Mouse (Mus musculus) mature B cell (primary cell): ENCODE results near the gene Ncaph2.

Source experiments
- in situ Hi-C: fragments of 300-500 bp; cut with MboI; formaldehyde crosslinking; loops from 2 replicates; pipeline ENCODE4 v1.14.3; 2019

The Ncaph2 gene

GRCm38 (mm10) chr15:89343325-89343724, 12.2 kb upstream of the Ncaph2 start:
- in situ Hi-C loops = no loop called here

GRCm38 (mm10) chr15:89350447-89350846, 5.1 kb upstream of the Ncaph2 start:
- in situ Hi-C loops = no loop called here

DNA sequence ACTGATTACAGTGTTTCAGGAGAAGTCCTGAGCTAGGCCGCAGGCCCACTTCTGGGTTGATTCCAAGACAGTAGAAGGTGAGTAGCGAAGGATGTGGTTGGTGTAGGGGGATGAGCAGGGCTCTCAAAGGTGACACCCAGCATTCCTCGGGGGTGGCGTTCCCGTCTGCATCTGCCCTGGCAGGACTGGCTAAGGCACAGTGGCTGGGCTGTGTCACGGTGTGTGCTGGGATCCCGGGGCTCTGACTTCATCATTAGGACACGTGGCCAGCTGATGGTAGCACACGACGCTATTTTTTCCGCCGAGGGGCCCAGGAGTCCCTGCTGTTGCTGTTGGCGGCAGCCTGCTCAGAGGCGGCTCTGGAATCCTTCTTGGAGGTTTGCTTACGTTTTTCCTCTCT, 4.2 kb upstream of the Ncaph2 start:
- in situ Hi-C loops = no loop called here

DNA sequence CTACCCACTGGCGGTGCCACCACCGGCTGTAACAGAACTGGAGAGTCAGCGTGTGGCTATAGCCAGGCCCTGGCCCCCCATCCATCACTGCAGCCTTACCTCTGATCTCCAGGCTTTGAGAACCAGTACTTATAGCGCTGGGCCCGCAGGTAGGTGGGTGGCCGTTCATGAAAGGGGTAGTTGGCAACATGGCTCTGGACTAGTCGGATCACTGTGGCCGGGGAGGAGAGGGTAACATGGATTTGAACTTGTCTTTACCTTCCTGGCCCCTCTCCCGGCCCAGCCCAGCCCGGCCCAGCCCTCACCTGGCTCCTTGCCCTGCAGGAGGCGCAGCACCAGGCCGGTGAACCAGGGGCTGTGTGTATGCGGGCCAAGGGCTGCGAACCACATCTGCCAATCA, 3.5 kb upstream of the Ncaph2 start:
- in situ Hi-C loops = no loop called here

DNA sequence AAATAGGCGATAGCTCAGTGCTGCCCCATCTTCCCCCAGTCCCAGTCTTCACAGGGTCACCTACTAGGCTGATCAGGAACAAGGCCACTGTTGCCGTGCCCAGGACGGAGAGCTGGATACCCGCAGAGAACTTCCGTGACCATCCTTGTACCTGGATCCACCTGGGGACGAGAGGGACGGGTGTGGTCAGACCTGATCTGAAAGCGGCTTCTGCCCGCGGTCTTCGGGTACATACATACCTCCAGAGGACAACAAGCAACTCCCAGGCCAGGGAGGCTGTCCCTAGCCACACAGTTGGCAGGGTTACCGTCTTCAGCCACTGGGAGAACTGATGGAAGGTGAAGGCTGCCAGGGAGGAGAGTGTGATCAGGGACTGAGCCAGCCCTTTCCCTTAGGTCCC, 2.7 kb upstream of the Ncaph2 start:
- in situ Hi-C loops = no loop called here

DNA sequence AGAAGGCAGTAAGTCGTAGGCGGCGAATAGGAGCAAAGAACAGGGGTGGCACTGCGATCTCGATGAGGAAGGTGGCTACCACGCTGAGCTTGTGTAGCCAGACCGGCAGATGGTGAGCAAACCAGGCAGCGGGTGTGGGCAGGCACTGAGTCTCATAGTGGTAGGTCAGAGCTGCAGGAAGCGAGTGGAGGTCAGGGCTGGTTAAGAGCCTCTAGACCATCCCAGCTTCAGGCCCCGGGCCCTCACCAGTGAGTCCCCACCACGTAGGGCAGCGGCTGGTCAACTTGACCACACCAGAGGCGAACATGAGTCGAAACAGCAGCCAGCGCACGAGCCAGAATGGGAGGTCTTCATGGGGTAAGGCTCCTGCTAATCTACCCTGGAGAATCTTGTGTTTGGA, 1.7 kb upstream of the Ncaph2 start:
- in situ Hi-C loops = no loop called here

DNA sequence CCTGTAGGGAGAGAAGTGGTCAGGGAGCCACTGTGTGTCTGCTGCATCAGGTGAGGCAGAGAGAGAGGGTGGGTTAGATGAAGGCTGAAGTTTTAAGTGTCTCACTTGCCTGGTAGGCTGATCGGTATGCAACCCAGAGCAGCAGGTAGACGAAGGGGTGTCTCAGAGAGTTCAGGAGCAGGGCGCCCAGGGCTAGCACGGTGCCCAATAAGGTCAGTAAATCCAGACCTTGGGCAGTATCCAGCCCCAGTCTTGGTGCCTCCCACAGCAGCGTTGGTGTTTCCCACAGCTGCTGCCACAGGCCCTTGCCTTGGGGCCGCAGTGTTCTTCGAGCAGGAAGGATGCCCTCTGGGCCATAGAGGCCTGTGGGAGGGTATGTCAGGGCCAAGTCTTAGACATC, 1.1 kb upstream of the Ncaph2 start:
- in situ Hi-C loops = no loop called here

GRCm38 (mm10) chr15:89356372-89356771, 853 bp downstream of the Ncaph2 start:
- in situ Hi-C loops = no loop called here

DNA sequence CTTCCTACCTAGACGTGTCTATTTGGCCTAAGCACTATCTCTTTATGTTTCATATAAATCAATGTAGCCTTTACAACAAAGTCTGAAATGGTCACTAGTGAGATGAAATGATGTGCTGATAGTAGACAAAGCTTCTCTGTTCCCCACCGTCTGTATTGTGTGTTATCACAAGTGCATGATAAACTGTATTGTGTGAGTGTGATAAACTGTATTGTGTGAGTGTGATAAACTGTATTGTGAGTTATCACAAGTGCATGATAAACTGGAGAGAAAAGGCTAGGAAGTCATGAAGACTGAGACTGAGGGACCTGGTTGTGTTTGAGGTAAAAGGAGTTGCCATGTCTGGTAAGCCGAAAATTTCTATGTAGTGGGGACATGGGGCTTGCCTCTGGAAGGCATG, 3.3 kb downstream of the Ncaph2 start:
- in situ Hi-C loops = no loop called here

DNA sequence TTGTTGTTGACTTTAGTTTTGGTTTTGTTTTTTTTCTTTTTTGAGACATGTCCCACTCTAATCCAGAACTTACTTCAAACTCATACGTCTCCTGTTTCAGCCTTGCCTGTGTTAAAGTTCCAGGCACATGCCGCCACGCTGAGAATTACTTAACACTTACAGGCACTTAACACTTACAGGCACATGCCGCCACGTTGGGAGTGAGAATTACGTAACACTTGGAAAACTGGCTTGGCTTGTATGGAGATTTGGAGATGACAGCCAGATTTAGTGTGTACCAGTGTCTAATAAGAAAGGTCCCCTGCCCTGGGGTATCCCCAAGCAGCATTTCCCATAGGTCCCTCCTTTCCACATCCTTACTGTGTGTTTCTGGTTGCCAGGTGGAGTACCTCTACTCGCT, 7.5 kb downstream of the Ncaph2 start:
- in situ Hi-C loops = no loop called here

DNA sequence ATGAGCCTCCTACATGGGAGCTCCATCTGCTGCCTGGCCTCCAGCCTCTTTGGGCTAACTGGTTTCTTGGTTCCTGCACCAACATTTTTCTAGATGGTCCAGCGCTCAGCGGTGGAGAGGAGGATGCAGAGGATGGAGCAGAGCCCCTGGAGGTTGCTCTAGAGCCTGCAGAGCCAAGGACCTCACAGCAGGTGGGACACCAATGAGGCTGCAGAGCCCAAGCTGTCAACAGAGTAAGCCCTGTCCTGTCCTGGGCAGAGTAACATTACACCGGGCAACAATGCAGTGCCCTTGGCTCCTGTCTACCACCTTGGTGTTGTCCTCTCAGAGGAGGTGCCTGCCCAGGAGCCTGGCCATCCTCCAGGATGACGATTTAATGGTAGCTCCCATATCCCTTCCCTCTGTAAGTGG, 9.6 kb downstream of the Ncaph2 start:
- in situ Hi-C loops = no loop called here

DNA sequence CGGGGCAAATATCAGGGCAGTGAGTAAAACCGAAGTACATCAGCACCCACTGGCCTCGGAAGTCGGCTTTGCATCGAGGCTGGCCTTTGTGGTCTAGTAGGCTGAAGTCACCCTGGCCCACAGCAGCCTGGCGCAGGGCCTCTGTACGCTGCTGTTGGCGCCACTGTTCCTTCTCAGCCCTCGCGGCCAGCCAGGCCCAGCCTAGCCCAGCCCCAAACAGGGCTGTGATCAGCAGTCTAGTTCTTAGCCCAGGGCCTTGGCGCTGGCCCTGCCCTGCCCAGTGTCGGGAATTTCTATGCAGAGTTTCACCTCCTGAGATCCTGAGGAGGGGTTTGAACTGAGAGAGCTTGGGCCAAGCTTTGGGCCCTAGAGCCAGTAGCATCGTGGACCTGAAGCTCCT, 16.5 kb downstream of the Ncaph2 start:
- in situ Hi-C loops = no loop called here

DNA sequence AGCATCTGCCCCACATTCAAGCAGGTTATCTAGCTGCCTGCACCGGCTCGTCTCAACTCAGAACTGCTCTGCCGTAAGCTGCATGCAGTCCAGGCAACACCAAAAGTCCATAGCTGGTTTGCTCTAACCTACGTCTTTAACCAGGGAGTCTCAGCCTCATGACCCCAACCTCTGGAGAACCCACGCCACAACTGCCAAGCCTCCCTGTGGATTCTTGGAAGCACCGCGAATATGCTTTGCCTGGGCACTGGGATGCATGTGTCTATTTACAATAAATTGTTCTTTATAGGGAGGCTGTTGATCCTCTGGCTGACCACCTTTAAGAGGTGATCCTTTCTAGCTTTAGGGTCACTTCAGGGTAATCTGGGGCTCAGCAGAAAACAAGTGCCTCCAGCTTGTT, 17.0 kb downstream of the Ncaph2 start:
- in situ Hi-C loops = no loop called here

- in situ Hi-C loops = no loop called here
Observed at GRCm38 (mm10) chr15:89373027-89373761, 17.7 kb downstream of the Ncaph2 start.

GRCm38 (mm10) chr15:89373762-89374248, 18.3 kb downstream of the Ncaph2 start, which contains the start of gene Sco2:
Sco2 (minus strand) TSS chr15:89373846.
- in situ Hi-C loops = no loop called here

DNA sequence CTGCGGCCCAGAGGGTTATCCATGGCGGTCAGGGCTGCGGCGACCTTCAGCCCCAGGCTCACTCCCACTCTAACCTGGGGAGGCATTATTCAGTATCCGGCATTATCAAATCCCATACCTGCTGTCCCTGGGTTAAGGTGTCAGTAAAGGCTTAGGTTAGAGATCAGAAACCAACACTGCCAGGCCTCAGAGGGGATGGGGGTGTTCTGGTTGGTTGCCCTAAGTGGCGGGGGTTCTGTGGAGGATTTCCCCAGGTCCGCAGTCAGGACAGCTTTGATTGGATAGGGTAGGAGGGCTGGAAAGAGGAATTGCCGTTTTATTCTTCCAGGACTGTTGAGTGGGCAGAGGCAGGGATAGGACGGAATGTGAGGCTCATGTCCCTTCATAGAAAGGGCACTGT, 18.8 kb downstream of the Ncaph2 start:
- in situ Hi-C loops = no loop called here

DNA sequence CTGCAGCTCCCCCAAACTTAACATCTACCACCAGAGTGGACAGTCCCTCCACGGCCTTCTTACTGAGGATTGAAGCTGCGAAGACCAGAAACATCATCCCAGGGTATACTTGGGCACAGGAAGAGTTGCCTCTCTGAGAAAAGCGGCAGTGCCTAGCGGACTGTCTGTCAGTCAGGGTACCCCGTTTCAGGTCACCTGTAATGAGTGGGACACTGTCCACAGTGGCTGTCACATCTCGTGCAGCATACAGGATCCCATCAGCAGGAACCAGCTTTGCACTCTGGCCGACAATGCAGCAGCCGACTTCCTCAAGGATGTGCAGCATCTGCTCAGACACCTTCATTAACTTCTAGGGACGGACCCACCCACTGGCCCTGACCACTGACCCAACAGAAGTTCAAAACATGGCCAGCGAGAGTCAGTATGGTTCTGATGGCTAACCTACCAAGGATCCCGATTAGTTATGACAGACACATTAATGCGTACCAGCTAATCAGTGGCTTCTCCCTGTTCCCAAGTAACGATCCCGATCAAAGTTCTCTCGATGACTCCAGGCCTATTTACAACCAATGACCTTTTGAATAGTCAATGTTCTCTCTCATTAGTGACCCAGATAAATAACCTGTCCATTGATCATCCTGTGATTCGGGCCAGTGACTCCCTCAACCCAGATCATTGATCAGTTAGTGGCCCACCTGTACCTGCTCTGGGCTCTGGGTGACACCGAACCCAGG, 19.4 kb downstream of the Ncaph2 start:
- in situ Hi-C loops = no loop called here

- in situ Hi-C loops = no loop called here
Observed at GRCm38 (mm10) chr15:89376040-89376439, 20.5 kb downstream of the Ncaph2 start.

- in situ Hi-C loops = no loop called here
Observed at GRCm38 (mm10) chr15:89376957-89377356, 21.4 kb downstream of the Ncaph2 start, which contains the start of gene Tymp. Tymp (minus strand) TSS chr15:89377039.

DNA sequence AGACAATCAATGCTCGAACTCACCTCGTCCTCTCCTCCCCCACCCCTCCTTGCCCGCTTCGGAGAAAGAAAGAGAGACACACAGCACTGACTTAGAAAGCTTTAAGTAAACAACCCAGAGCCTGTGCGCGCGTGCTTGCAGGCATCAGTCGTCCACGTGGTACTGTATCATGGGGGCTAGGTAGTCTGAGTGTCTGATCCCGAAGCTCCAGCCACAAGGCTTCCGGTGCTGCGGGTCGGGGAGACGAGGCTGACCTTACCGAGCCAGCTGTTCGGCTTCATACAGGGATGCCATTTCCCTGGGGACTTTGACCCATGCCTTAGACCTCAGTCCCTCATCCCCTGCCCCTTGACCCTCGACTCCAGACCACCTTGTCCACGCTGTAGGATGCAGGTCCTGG, 21.8 kb downstream of the Ncaph2 start:
- in situ Hi-C loops = no loop called here

- in situ Hi-C loops = no loop called here
Observed at GRCm38 (mm10) chr15:89377938-89378828, 22.7 kb downstream of the Ncaph2 start.

GRCm38 (mm10) chr15:89378831-89379401, 23.4 kb downstream of the Ncaph2 start, which contains the start of gene Odf3b:
Odf3b (minus strand) TSS chr15:89379282.
- in situ Hi-C loops = no loop called here
